19 mouse cellular contexts compared by ENCODE assay signal in genomic region chr5:66817184-66817956, GRCm38 (mm10).
DNase-seq lines count a peak whose midpoint lies in the region; ATAC-seq lines count a peak whose summit lies in the region.
"Had no signal": no experiment of that assay in that cellular context is flagged by ENCODE, and none has a peak within 500 bp of the region (broad histone marks: within the 10 kb centered on the region; RNA-seq: fewer than 3 reads in every experiment).

No protein-coding gene starts in this region.

- DNase-seq in lung, postnatal 4 days, result no peak
- no peak for DNase-seq in embryonic facial prominence, embryonic 14.5 days (ENCODE audit: low spot score)
- no peak for DNase-seq in embryo, embryonic 10.5 days (ENCODE audit: low spot score)
- DNase-seq in thymus, postnatal 10 days (ENCODE audit: low spot score in 2 of 2), result no peak
- DNase-seq: adrenal gland, adult 2 months; adrenal gland, postnatal 25 days; cerebellum, adult 11 months; cerebellum, adult 8-10 months; cerebellum, postnatal 14 days; gastrocnemius, postnatal 10 days; heart, postnatal 14 days had no signal

- no peak overlapping the region for H3K9ac ChIP-seq in lung, embryonic 15.5 days
- H3K9ac ChIP-seq in embryonic facial prominence, embryonic 14.5 days (ENCODE audit: low read depth, low read length), result no peak overlapping the region
- H3K9ac ChIP-seq: forebrain, embryonic 12.5 days; heart, embryonic 13.5 days; hindbrain, embryonic 14.5 days; intestine, embryonic 15.5 days had no signal

- H3K4me3 ChIP-seq in lung, embryonic 15.5 days, result no peak overlapping the region
- no peak overlapping the region for H3K4me3 ChIP-seq in embryonic facial prominence, embryonic 14.5 days (ENCODE audit: low read depth, low read length)
- H3K4me3 ChIP-seq: forebrain, embryonic 12.5 days; heart, embryonic 13.5 days; hindbrain, embryonic 10.5 days; intestine, embryonic 15.5 days had no signal

- H3K9me3 ChIP-seq in lung, embryonic 15.5 days, result no peaks in the 10 kb centered on the region
- H3K9me3 ChIP-seq in embryonic facial prominence, embryonic 14.5 days (ENCODE audit: control insufficient read depth, low read length), result no peaks in the 10 kb centered on the region
- H3K9me3 ChIP-seq: forebrain, embryonic 12.5 days; heart, embryonic 13.5 days; hindbrain, embryonic 10.5 days; intestine, embryonic 15.5 days had no signal

- no peak overlapping the region for H3K27ac ChIP-seq in lung, embryonic 15.5 days
- H3K27ac ChIP-seq in embryonic facial prominence, embryonic 14.5 days (replicated peaks; ENCODE audit: low read depth, low read length), result no peak overlapping the region
- H3K27ac ChIP-seq: forebrain, embryonic 12.5 days; heart, embryonic 13.5 days; hindbrain, embryonic 14.5 days; intestine, embryonic 15.5 days had no signal

- WGBS in lung, embryonic 15.5 days, result 93% methylated on average over 8 of the region's 8 CpGs
- WGBS in embryonic facial prominence, embryonic 14.5 days, result 96% methylated on average over 8 of the region's 8 CpGs

- H3K4me1 ChIP-seq in lung, embryonic 15.5 days, result peaks cover 15% of the 10 kb centered on the region; the same call in 1 of the 2 replicates
- peaks cover 14% of the 10 kb centered on the region for H3K4me1 ChIP-seq in embryonic facial prominence, embryonic 14.5 days (ENCODE audit: control insufficient read depth, insufficient read depth, low read length)
- H3K4me1 ChIP-seq: heart, embryonic 13.5 days; intestine, embryonic 15.5 days had no signal

- ATAC-seq in lung, embryonic 15.5 days (ENCODE audit: borderline replicate concordance, extremely low read depth, low FRiP score, low TSS enrichment), result no peak
- peak; percentile 74 for ATAC-seq in common myeloid progenitor, adult 5-6 weeks (replicated peaks; ENCODE audit: low read depth, poor library complexity, severe bottlenecking)
- no peak for ATAC-seq in embryonic facial prominence, embryonic 14.5 days (ENCODE audit: low read depth)
- ATAC-seq: forebrain, embryonic 16.5 days; intestine, embryonic 15.5 days had no signal

- 0 out of 2 replicates have a peak overlapping the region, but pooled peaks have one; percentile 11 for H3K4me2 ChIP-seq in lung, embryonic 15.5 days
- H3K4me2 ChIP-seq in embryonic facial prominence, embryonic 14.5 days (ENCODE audit: low read depth, low read length), result peak overlapping the region; percentile 13; the same call in 1 of the 2 replicates
- H3K4me2 ChIP-seq: forebrain, embryonic 12.5 days; heart, embryonic 13.5 days; hindbrain, embryonic 14.5 days; intestine, embryonic 15.5 days had no signal

- H3K27me3 ChIP-seq in lung, embryonic 15.5 days, result no peaks in the 10 kb centered on the region
- H3K27me3 ChIP-seq in embryonic facial prominence, embryonic 14.5 days (replicated peaks; ENCODE audit: control insufficient read depth, insufficient read depth, low read length), result no peaks in the 10 kb centered on the region
- H3K27me3 ChIP-seq: forebrain, embryonic 12.5 days; intestine, embryonic 15.5 days had no signal

- H3K36me3 ChIP-seq in lung, embryonic 15.5 days, result no peaks in the 10 kb centered on the region
- no peaks in the 10 kb centered on the region for H3K36me3 ChIP-seq in embryonic facial prominence, embryonic 14.5 days (ENCODE audit: control insufficient read depth, insufficient read depth, low read length)
- H3K36me3 ChIP-seq: forebrain, embryonic 12.5 days; heart, embryonic 13.5 days; hindbrain, embryonic 10.5 days; intestine, embryonic 15.5 days had no signal
